Mouse (Mus musculus) lung, postnatal 0 days (tissue): ENCODE data around the gene Gp9. TPM values are rescaled to one million over a fixed set of nuclear protein-coding genes. Genes with fewer than 3 reads are reported as not detected.

ENCODE experiments used
- ATAC-seq: fragments of 200-750 bp; cut with Nextera tagmentation; 2 replicates; pipeline ENCODE4 v1.8.0; 2017; ENCODE audit warnings: moderate library complexity
- DNase-seq: peaks from one replicate; pipeline ENCODE4 v3.0.0-alpha.2; 2016; ENCODE audit warnings: low spot score
- H3K27ac ChIP-seq: fragments of 300-500 bp; sonication (generic); 2 replicates; pipeline ENCODE4 v1.5.1; 2014; ENCODE audit warnings: antibody characterized with exemption, mild to moderate bottlenecking, low read length, mixed read lengths
- H3K27me3 ChIP-seq: fragments of 300-500 bp; sonication (generic); replicated peaks from 2 replicates; pipeline ENCODE4 v1.6.1; 2014; ENCODE audit warnings: low read length, mixed read lengths; ENCODE audit not compliant: insufficient read depth
- H3K36me3 ChIP-seq: fragments of 300-500 bp; sonication (generic); 2 replicates; pipeline ENCODE4 v1.6.1; 2014; ENCODE audit warnings: low read length, mixed read lengths; ENCODE audit not compliant: insufficient read depth
- H3K4me1 ChIP-seq: fragments of 300-500 bp; sonication (generic); 2 replicates; pipeline ENCODE4 v1.6.1; 2014; ENCODE audit warnings: antibody characterized with exemption, low read depth, low read length, mixed read lengths; ENCODE audit not compliant: insufficient read depth
- H3K4me2 ChIP-seq: fragments of 300-500 bp; sonication (generic); replicated peaks from 2 replicates; pipeline ENCODE4 v1.6.1; 2014; ENCODE audit warnings: low read depth, mild to moderate bottlenecking, low read length, moderate library complexity, mixed read lengths
- H3K4me3 ChIP-seq: fragments of 300-500 bp; sonication (generic); 2 replicates; pipeline ENCODE4 v1.5.1; 2014; ENCODE audit warnings: low read depth, low read length
- H3K9ac ChIP-seq: fragments of 300-500 bp; sonication (generic); replicated peaks from 2 replicates; pipeline ENCODE4 v1.6.1; 2014; ENCODE audit warnings: low read depth, mild to moderate bottlenecking
- H3K9me3 ChIP-seq: fragments of 300-500 bp; sonication (generic); 2 replicates; pipeline ENCODE4 v1.6.1; 2016; ENCODE audit warnings: low read length, mixed read lengths
- CTCF ChIP-seq: IDR thresholded peaks from 2 replicates; pipeline ENCODE4 v1.5.1; 2016; ENCODE audit warnings: antibody characterized with exemption, mild to moderate bottlenecking
- EP300 ChIP-seq: IDR thresholded peaks from 2 replicates; pipeline ENCODE4 v1.6.1; 2016; ENCODE audit warnings: antibody characterized with exemption, mild to moderate bottlenecking, control low read depth
- WGBS: fragments of 180-500 bp; shearing (Covaris S2); extraction: QIAGEN DNeasy Blood & Tissue Kit; methylation state at CpG from one replicate; pipeline ENCODE4 v1.1.7; 2014; 5-methylcytosine and 5-hydroxymethylcytosine counted together
- polyA plus RNA-seq: library from polyadenylated mRNA; unstranded; fragments of >200 nt; fragmentation: Nextera tagmentation; extraction: Ambion mirVana; gene quantifications from 2 replicates; pipeline ENCODE4 v1.2.1, GENCODE M21; 2015

Gp9 gene
- polyA plus RNA-seq, 1 experiment from 2014 or later = 8.3 TPM

- H3K27me3 ChIP-seq = no peaks in the 10 kb centered on the region
- H3K9me3 ChIP-seq = no peaks in the 10 kb centered on the region
- H3K27ac ChIP-seq = no peak overlapping the region
- ATAC-seq = no peak
- TF ChIP-seq EP300 (no peak), CTCF (no peak)
- H3K36me3 ChIP-seq = no peaks in the 10 kb centered on the region
- H3K9ac ChIP-seq = no peak overlapping the region
- H3K4me3 ChIP-seq = no peak overlapping the region
- WGBS = 79% methylated on average over 2 of the region's 2 CpGs
- H3K4me2 ChIP-seq = no peak overlapping the region
- DNase-seq = peak; percentile 13
- peaks cover 6% of the 10 kb centered on the region; the same call in 1 of the 2 replicates for H3K4me1 ChIP-seq
Observed at GRCm38 (mm10) chr6:87809144-87809543, 31.3 kb downstream of the Gp9 start.

DNA sequence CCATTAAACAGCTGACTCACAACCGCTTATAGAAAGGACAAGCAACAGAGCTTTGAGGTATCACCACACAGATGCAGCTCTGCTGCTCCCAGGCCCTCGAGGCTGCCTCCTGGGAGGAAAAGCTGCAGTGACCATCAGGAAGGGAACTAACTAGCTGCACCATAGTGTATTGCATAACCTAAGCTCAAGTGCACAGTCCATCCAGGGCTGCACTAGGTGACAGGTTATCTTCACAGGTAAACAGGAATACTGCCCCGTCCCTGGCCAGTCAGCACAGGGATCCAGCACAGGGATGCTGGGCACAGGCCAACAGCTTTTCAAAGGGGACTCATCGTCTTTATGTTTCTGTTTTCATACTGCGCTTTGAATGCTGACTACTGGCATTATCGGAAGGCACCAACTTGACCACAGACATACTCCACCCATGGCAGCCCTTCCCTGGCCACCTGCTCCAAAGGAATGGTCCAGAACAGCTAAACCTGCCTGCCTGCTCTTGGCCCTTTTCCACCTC is 31.8 kb downstream of the Gp9 start:
- DNase-seq (no peak), ATAC-seq (no peak)
- TF ChIP-seq CTCF = no peak
- TF ChIP-seq EP300 = no peak
- Histone ChIP-seq H3K27ac (no peak overlapping the region), H3K4me1 (peaks cover 6% of the 10 kb centered on the region; the same call in 1 of the 2 replicates), H3K4me2 (peak overlapping the region; percentile 80; the same call in 1 of the 2 replicates), H3K4me3 (0 out of 2 replicates have a peak overlapping the region, but pooled peaks have one; percentile 73), H3K9ac (no peak overlapping the region), H3K36me3 (no peaks in the 10 kb centered on the region), H3K27me3 (no peaks in the 10 kb centered on the region), H3K9me3 (no peaks in the 10 kb centered on the region)
- WGBS = 70% methylated on average over 6 of the region's 6 CpGs

- no peaks in the 10 kb centered on the region for H3K36me3 ChIP-seq
- H3K4me2 ChIP-seq = peak overlapping the region; percentile 80
- H3K27me3 ChIP-seq = no peaks in the 10 kb centered on the region
- ATAC-seq (no peak), DNase-seq (no peak)
- no peak for TF ChIP-seq EP300
- no peak for TF ChIP-seq CTCF
- 15% methylated on average over 6 of the region's 6 CpGs for WGBS
- H3K4me3 ChIP-seq = peak overlapping the region; percentile 73
- peaks cover 6% of the 10 kb centered on the region; the same call in 1 of the 2 replicates for H3K4me1 ChIP-seq
- no peaks in the 10 kb centered on the region for H3K9me3 ChIP-seq
- H3K27ac ChIP-seq = no peak overlapping the region
- no peak overlapping the region; the same call in 1 of the 2 replicates for H3K9ac ChIP-seq
Observed at GRCm38 (mm10) chr6:87810311-87810710, 32.4 kb downstream of the Gp9 start.

- Histone ChIP-seq H3K36me3 (no peaks in the 10 kb centered on the region), H3K9ac (peak overlapping the region; percentile 73), H3K9me3 (no peaks in the 10 kb centered on the region), H3K4me1 (peaks cover 6% of the 10 kb centered on the region; the same call in 1 of the 2 replicates), H3K27me3 (no peaks in the 10 kb centered on the region), H3K27ac (peak overlapping the region; percentile 95), H3K4me2 (peak overlapping the region; percentile 80), H3K4me3 (peak overlapping the region; percentile 73)
- peak; percentile 81 for DNase-seq
- TF ChIP-seq CTCF (no peak), EP300 (0 out of 2 replicates have a peak, but pooled peaks have one; percentile 15)
- ATAC-seq = peak; percentile 3
- WGBS = under 1% methylated on average over 61 of the region's 77 CpGs
Observed at GRCm38 (mm10) chr6:87810713-87811669, 33.1 kb downstream of the Gp9 start.

GRCm38 (mm10) chr6:87811675-87812338 is 33.9 kb downstream of the Gp9 start, which contains the start of gene Rab43:
Gene Rab43, minus strand, starts transcription at chr6:87812164.
- H3K4me3 ChIP-seq = peak within 1 kb of the TSS; percentile 73
- H3K4me2 ChIP-seq = peak within 1 kb of the TSS; percentile 80
- peaks cover 5% of the 10 kb centered on the region; the same call in 1 of the 2 replicates for H3K36me3 ChIP-seq
- H3K4me1 ChIP-seq = peaks cover 6% of the 10 kb centered on the region; the same call in 1 of the 2 replicates
- DNase-seq (peak; percentile 98), ATAC-seq (peak; percentile 96)
- H3K9me3 ChIP-seq = no peaks in the 10 kb centered on the region
- TF ChIP-seq EP300 (peak; percentile 31; the same call in 1 of the 2 replicates), CTCF (peak; percentile 57)
- peak within 1 kb of the TSS; percentile 95 for H3K27ac ChIP-seq
- WGBS = under 1% methylated on average over 30 of the region's 56 CpGs
- H3K27me3 ChIP-seq = no peaks in the 10 kb centered on the region
- H3K9ac ChIP-seq = peak within 1 kb of the TSS; percentile 73
